Mouse (Mus musculus): ENCODE data around the gene Tlr13. TPM values are rescaled to one million over a fixed set of nuclear protein-coding genes. Genes with fewer than 3 reads are reported as not detected.

Gene Tlr13
- polyA plus RNA-seq, 1 experiment, result not detected

DNA sequence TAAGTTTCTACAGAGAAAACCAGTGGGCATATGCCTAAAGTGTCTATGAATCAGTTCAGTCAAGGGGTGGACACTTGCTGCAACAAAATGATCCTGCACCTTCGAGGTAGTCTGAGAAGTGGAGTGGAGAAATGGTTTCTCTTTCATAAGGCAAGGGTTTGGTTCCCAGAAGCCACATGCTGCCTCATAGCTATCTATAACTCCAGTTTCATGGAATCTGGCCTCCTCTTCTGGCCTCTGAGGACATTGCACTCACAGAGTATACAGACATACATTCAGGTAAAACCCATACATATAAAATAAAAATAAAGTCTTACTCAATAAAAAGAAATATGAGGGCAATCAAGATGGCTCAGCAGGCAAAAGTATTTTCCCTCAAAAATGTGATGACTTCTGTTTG, 22.1 kb downstream of the Tlr13 start:
- TF ChIP-seq GATA1 (IDR thresholded peaks at IDR 0.05; ENCODE audit: low read length), result no peak

DNA sequence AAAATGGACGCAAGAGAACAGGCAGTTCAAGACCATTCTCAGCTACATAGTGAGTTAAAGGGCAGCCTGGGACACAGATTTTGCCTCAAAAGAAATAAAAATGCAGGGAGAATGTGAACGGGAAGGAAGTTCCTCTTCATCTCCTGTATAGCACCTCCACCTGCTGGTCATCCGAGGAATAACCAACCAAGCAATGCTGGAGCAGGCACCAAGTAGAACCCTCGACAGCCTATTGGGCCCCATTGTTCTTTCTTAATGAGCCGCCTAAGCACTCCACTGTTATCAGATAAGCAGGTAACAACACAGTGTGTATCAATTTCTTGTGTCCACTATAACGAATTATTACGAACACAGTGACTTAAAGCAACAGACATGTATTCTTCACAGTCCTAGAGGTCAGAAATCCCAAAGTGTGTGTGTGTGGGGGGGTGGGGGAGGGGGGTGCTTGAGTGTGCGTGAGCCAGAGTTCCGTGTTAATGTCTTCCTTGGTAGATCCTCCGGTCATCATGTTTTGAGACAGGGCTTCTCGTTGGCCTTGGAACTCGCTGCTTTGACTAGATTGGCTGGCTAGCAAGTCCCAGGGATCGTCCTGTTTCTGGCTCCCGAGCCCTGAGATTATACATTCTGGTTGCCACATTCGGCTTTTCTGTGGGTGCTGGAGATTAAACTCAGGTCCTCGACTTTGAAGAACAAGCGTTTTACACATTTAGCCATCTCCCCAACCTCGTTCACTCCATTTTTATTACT, 28.3 kb downstream of the Tlr13 start:
- TF ChIP-seq GATA1 (IDR thresholded peaks at IDR 0.05; ENCODE audit: low read length), result no peak

DNA sequence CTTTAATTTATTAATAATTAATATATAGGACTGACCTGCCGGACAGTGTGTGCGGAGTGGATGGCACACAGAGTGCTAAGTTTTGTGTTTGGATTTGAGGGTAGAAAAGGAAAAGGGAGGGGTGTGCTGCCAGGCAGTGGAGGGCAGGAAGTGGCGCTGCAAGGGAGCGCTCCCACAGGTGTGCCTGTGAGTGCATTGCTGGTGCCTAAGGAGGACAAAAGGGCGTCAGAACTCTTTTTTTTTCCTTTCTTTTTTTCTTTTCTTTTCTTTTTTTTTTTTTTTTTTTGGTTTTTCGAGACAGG, 28.8 kb downstream of the Tlr13 start:
- TF ChIP-seq GATA1 (IDR thresholded peaks at IDR 0.05; ENCODE audit: low read length), result no peak

DNA sequence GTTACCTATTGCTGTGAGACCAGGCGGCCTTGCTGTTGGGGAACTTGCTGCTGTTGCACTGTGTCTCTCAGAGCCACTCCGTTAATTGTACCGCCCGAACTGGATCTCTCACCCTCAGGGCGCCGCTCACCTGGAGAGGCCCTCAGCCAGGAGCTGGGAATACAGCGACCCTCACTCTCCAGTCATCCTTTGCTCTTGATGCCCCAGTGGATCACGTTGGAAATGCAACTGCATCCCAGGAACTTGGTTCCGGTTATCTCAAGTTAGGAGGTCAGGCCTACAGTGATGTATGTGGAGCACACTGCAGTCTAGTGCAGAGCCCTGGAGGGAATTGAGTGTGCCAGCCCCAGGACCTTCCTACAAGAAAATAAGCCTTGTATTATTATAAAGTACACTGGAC, 33.3 kb downstream of the Tlr13 start:
- TF ChIP-seq GATA1 (IDR thresholded peaks at IDR 0.05; ENCODE audit: low read length), result no peak

DNA sequence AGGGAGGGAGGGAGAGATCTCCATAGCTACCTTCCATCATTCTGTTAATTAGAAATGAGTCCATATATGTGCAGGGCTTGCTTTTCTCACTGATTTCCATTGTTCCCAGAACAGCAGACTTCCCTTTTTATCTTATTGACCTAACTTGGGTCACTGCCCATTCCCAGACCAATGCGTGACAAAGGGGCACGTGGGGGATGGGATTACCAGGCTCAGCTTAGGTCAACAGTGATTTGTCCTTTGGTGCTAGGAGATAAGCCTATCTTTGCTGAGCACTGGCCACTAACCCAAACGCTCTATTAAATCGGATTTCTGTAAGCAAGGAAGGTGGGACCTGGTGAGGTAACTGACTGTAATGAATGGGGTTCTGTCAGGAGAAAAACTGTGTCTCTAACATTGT, 41.3 kb downstream of the Tlr13 start:
- TF ChIP-seq GATA1 (IDR thresholded peaks at IDR 0.05; ENCODE audit: low read length), result no peak

DNA sequence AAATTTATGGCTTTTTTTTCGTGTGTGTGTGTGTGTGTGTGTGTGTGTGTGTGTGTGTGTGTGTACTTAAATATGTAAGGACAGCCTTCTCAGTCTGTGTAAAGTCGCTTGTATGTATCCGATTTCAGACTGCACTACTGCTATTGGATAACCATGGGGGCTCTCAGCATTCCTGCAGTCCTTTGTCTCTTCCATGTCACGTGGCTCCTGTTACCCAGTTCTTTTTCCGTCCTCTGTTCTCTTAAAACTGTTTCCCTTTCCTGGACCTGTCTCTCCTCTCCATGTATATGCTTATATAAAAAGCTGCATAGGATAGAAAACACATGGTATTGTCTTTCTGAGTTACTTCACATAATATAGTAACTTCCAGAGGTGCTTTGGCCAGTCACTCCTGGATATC, 42.7 kb downstream of the Tlr13 start:
- no peak for TF ChIP-seq GATA1 (IDR thresholded peaks at IDR 0.05; ENCODE audit: low read length)

DNA sequence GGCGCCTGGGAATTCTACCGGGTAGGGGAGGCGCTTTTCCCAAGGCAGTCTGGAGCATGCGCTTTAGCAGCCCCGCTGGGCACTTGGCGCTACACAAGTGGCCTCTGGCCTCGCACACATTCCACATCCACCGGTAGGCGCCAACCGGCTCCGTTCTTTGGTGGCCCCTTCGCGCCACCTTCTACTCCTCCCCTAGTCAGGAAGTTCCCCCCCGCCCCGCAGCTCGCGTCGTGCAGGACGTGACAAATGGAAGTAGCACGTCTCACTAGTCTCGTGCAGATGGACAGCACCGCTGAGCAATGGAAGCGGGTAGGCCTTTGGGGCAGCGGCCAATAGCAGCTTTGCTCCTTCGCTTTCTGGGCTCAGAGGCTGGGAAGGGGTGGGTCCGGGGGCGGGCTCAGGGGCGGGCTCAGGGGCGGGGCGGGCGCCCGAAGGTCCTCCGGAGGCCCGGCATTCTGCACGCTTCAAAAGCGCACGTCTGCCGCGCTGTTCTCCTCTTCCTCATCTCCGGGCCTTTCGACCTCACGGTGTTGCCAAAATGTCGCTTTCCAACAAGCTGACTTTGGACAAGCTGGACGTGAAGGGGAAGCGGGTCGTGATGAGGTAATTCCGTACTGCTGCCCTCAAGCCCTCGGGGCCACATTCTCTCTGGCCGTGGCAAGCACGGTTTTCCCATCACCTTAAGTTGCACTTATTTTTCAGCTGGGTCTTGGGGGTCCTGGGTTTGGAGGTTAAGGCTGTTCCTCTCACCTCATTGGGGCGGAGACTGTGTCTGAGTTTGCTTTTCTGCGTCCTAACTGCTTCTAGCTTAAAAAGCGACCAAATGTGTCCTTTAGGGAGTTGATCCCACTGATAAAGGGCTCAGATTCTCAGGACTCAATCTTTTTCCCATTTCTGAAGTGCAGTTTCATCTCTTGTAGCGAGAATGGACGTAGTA, 44.0 kb downstream of the Tlr13 start, which contains the start of gene Pgk1:
Gene Pgk1, plus strand, starts transcription at position 388 of the 937 bp plus-strand sequence.
- no peak for TF ChIP-seq GATA1 (IDR thresholded peaks at IDR 0.05; ENCODE audit: low read length)

DNA sequence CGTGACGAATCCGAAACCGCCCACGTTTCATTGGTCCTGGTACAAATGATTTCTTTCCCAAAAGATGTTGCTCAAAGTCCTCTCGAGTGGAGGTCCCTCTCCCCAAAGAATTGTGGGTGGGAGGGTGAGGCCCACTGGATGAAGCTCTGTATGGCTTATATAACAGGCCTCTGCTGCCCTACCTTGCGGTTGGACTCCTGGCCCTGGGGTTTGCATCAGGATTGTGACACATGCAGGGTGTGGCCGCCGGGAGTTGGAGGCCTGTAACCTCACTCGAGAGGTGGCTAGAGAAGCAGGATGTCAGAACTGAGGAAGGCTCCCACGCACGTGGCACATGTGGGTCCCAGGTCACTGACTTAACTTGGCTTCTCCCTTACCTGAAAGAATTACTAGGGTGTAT, 44.7 kb downstream of the Tlr13 start:
- no peak for TF ChIP-seq GATA1 (IDR thresholded peaks at IDR 0.05; ENCODE audit: low read length)

DNA sequence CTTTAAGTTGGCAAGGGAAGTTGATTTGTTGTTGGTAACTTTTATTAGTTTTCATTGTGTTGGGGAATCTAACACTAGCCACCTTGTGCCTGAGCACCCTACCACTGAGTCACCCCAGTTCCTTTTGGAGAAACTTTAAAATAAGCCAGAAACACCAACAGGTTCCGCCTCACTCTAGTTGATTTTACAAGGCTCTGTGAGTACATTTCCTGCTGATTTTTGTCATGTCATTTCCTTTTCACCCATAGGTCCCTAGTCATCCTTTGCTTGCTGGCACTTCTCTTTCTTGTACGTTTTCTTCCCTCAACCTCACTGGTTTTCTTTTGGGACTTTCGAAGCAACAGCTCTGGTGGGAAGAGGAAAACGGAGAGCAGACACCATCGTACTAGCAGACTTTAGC, 46.4 kb downstream of the Tlr13 start:
- TF ChIP-seq GATA1 (IDR thresholded peaks at IDR 0.05; ENCODE audit: low read length), result no peak

DNA sequence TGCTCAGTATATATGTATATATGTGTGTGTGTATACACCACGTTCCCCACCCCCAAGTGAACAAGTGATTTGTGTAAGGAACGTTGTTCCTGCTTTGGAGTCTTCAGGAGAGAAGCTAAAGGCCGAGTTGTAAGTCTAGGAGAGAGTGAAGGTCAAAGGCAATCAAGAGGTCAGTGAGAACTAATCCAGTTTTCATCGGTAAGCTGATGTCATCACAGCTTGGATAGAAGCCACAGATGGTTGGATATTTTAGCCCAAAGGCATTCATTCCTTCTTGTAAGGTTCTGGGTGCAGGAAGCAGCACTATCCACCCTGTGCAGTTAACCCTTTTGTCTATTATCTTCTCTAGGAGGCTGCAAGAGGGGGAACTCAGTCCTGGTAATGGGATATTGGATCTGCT, 47.1 kb downstream of the Tlr13 start:
- TF ChIP-seq GATA1 (IDR thresholded peaks at IDR 0.05; ENCODE audit: low read length), result no peak

GRCm38 (mm10) chrX:106197308-106197707, 54.3 kb downstream of the Tlr13 start:
- no peak for TF ChIP-seq GATA1 (IDR thresholded peaks at IDR 0.05; ENCODE audit: low read length)

DNA sequence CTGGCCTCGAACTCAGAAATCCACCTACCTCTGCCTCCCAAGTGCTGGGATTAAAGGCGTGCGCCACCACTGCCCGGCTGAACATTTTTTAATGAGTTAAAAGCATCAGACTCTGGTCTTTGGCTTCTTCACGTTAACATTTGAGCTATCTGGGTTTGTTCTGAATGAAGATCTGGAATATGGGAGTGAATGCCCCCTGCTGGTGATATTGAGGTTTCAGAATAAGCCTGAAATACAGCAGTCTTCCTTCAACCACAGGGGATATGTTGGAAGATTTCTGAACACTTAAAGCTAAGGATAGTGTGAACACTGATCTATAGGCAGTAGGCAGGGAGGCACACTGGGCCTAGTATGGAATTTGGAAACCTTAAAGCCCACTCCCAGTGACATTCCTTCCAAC, 55.9 kb downstream of the Tlr13 start:
- no peak for TF ChIP-seq GATA1 (IDR thresholded peaks at IDR 0.05; ENCODE audit: low read length)

- no peak for TF ChIP-seq GATA1 (IDR thresholded peaks at IDR 0.05; ENCODE audit: low read length)
Observed at GRCm38 (mm10) chrX:106209100-106209499, 66.1 kb downstream of the Tlr13 start.

Other genes with a start within 250 kb of the Tlr13 start
- gene Atrx, start 213.8 kb upstream of the Tlr13 start, polyA plus RNA-seq (2012), result 18.9 and 25.1 TPM in 2 replicates
- gene Magt1, start 131.3 kb upstream of the Tlr13 start, polyA plus RNA-seq (2012), result 2.2 and 3.0 TPM in 2 replicates
- gene Cox7b, start 127.5 kb upstream of the Tlr13 start, polyA plus RNA-seq (2012), result 12.0 and 18.6 TPM in 2 replicates
- 0.56 and 0.66 TPM in 2 replicates for gene Atp7a, start 115.9 kb upstream of the Tlr13 start, polyA plus RNA-seq (2012)
- gene Pgk1, start 43.9 kb downstream of the Tlr13 start, polyA plus RNA-seq (2012), result 24.9 and 40.9 TPM in 2 replicates
- 0.25 and 0.46 TPM in 2 replicates for gene Taf9b, start 78.0 kb downstream of the Tlr13 start, polyA plus RNA-seq (2012)
- gene Fnd3c2, start 112.2 kb downstream of the Tlr13 start, polyA plus RNA-seq (2012), result not detected in 2 replicates